Mouse (Mus musculus): Measurements from ENCODE around the gene Gm13030.

The Gm13030 gene

DNA sequence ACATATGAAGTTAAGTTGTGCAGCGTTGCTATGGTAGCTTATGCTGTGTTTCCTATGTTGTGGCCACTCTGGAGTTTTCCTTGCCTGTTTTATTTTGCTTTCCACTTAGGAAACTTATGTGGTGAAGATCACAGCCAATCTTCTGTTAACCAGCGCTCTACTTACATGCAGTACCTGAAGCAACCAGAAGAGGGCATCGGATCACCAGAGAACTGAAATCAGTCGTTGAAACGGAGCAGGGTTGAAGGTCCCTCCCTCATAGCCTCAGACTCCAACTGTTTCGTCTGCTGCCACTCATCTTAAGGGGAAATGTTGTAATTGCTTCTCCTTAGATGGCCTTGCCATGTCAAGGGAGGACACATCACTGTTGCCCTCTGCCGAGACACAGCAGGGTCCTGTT lies 7.4 kb downstream of the Gm13030 start:
- peak; percentile 79 for DNase-seq (ENCODE audit: low read depth, low spot score)

DNA sequence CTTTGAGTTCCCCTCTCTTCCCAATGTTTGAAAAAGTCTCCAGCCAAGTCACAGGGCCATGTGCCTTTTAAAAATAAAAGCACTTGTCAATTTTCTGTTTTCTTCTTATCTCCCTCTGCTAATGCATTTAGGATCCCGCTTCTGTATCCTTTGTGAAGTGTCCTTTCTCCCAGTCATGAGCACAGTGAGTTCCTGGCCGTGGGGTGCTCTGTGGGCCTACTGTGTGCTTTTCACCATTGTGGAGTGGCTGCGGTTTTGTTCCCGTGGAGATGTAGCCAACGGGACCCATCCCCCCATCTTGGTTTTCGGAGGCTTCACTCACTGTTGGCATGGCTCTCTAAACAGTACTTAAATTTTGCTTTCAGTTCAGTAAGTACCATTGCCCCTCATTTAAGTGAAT lies 7.8 kb downstream of the Gm13030 start:
- no peak for DNase-seq (ENCODE audit: low read depth, low spot score)

DNA sequence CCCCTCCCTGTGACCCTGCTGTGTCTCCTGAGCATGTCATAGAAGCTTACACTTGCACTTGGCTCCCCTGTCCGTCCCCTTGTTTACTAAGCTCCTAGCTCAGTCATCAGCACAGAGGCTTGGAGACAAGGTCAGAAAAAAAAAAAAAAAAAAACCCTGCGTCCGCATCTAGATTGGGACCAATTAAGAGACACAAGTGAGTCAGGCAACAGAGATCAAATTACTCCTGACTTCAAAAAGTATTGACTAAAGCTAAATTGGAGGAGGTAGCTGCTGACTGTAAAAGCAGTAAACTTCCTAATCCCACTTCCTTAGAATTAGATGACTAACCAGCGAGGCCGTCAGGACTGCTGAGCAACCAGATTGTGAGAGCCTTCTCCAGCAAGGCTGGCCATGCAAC lies 8.7 kb downstream of the Gm13030 start:
- DNase-seq (ENCODE audit: low read depth, low spot score) = no peak

DNA sequence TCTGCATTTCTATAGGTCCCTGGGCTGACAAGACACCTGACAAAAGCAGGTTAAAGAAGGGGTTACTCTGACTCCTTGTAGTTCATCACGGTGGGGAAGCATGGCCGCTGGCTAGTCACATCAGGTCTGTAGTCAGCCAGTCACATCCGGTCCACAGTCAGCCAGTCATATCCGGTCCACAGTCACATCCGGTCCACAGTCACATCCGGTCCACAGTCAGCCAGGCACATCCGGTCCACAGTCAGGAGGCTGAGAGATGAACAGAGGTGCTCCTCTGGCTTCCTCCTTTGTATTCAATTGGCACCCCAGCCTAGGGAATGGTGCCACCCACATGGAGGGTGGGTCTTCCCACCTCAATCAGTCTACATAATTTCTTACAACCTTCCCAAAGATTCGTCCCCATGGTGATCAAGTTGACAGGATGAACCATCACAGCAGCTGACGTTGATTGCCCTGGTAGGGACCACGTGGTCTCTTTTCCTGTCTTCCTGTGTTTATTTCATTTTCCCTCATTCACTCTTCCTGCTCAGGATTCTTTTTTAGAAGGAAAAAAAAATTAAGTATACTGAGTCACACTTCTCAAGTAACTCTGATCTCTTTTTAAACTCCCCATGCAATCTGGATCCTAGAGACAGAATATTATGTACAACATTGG lies 10.3 kb downstream of the Gm13030 start, which contains the start of gene Pla2g5:
Pla2g5 (minus strand) TSS at position 139 of the 655 bp plus-strand sequence.
- DNase-seq (ENCODE audit: low read depth, low spot score) = peak; percentile 41

DNA sequence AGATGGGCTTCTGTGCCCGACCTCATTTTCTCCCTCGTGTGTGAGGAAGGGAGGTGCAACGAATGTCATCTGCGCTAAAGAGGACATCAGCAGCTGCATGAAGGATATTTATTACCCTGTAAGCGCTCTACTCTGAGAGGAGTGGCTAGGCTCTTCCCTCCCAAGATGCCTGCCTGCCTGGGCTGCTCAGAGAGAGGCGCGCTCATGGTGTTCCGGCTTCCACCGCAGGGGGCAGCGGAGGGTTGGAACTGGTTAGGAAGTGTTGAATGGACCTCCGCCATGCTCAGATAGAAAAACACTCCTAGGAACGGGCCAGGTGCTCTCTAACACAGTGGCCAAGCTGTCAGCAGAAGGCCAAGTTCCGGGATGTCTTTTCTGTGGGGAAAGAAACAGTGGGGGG lies 14.0 kb downstream of the Gm13030 start:
- no peak for DNase-seq (ENCODE audit: low read depth, low spot score)

DNA sequence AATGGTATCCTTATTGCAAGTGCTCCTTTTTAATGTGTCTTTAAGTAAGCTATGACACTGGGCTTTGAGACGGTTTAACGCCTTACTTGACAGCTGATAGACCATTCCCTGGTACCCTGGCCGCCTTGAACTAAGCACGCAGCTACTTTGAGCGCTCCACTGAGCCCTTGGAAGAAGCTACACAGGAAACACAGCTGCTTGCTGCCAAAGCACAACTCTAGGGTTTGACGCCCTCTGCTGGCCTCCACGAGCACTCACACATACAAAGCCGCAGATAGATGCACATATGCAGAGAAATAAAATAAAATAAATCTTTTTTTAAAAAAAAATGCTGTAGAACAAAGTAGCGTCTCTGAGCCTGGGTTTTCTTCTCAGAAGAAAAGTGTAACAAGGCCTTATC lies 14.5 kb downstream of the Gm13030 start:
- DNase-seq (ENCODE audit: low read depth, low spot score) = peak; percentile 18

DNA sequence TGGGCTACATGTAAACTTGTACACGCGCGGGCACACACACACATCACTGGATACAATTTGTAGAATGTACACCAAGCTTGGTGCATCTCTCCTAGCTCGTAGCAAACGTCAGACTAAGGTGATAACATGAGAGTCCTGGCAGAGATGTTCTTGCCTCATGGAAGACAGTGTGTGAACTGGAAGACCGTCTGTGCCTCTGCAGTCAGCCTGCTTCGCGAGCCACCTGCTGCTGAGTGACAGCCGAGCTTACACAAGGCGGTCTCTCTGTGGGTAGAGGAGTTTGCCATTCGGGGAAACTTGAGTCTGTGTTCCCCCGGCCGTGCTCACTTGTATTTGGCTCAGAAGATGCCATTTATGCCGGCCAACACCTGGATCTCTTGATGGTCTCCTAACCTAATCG lies 15.3 kb downstream of the Gm13030 start:
- no peak for DNase-seq (ENCODE audit: low read depth, low spot score)

DNA sequence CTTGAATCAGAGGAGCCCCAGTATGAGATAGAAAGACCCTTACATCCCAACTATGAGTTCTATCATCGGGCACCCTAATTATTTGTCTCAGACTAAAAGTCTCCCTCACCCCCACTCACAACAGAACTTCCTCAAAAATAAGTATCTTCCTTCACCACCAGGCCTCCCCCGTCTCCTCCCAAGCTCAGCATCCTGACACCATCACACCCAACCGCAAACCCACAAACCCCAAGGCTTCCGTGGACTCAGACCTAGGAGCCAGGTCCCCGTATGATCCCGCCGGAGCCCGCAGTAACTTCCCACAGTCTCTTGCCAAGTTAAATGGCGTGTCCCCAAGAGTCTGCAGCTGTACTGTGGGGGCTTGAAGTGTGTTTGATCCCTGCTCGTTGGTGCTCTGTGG lies 16.2 kb downstream of the Gm13030 start:
- DNase-seq (ENCODE audit: low read depth, low spot score) = no peak

DNA sequence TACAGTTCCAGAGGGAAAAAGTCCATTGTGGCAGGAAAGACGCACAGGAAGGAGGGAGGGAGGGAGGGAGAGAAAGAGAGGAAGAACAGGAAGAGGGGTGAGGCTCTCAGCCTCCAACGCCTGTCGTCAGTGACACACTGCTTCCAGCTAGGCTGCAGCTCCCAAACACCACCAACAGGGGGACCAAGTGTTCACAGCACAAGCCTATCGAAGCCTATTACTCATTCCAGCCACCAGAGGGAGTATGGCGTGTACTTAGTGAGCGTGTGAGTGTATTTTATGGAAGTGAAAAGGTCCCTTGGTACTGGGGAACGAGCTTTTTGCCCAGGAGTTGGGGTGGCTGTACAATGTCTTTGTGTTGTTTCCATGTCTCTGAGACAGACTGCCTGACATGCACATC lies 17.3 kb downstream of the Gm13030 start:
- peak; percentile 88 for DNase-seq (ENCODE audit: low read depth, low spot score)

DNA sequence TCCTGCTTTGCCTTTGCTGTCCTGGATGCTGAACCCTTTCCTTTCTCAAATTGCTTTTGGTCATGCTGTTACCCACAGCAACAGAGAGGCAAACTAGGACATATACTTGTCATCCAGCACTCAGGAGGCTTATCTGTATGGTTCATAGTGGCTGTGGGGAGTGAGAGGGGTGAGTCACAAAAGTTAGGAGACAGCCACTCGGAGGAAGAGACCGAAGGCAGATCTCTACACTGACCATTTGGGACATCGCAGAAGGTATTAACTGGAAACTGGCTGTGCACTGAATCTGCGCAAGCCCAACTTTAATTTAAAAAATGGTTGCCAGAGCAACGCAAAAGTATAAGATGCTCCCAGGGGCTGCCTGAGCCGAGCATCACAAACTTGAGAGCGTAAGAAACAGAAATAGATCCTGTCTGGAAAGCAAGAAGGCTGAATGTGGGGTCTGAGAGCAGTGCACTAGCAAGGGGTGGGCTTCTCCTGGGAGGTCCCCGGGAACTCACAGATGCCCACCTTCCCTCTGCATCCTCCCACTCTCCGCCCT lies 18.6 kb downstream of the Gm13030 start:
- DNase-seq (ENCODE audit: low read depth, low spot score) = no peak

DNA sequence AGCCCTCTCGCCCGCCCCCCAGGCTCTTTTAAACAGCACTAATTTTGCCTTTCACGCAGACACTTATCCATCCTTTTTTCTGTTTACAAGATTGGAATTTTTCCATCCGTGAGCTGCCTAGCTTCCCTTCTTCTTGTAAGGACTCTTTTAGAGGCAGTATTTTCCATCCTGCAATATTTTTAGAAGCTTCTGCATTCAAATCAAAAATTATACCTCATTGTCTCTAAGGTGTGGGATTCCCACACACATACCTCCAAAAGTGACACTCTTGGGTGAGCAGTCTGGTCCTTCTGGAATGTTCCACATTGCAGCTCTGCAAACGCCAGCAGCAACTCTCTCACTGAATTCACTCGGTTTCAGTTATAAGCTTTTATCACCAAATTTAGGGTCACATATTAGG lies 20.8 kb downstream of the Gm13030 start:
- no peak for DNase-seq (ENCODE audit: low read depth, low spot score)

DNA sequence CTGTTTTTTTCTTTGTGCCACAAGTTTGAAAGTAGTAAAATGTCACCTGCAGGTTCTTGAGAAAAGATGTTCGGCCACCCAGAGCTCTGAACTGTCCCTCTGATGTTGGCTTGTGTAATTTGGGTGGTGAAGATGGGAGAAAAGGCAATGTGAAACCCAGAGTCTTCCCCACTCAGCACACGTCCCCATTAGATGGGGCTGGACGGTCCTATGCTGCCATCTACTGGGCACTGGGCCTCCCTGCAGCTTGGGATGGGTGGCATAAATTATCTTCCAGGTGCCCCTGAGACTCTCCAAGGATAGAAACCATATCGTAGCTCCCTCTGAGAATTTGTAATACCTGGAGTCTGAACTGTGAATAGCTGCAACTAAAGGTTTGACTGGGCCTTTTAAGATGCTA lies 22.3 kb downstream of the Gm13030 start:
- DNase-seq (ENCODE audit: low read depth, low spot score) = peak; percentile 58

DNA sequence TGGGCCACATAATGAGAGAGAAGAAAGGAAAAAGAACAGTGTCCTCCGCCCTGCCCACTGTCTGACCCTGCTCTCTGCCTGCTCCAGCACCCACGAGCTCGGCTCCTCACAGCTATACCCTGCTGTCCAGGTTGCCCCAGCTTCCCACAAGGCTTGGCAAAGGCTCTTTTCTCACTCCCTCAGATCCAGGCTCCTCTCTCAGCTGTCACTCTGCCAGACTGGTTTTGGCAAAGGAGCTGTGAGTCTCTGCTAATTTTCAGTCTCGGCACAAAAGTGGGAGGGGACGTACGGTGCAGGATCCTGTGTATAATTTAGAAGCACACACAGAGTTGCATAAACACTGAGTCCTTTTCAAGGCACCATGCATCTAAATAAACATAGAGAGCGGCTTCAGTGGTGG lies 32.4 kb downstream of the Gm13030 start:
- DNase-seq (ENCODE audit: low read depth, low spot score) = no peak

DNA sequence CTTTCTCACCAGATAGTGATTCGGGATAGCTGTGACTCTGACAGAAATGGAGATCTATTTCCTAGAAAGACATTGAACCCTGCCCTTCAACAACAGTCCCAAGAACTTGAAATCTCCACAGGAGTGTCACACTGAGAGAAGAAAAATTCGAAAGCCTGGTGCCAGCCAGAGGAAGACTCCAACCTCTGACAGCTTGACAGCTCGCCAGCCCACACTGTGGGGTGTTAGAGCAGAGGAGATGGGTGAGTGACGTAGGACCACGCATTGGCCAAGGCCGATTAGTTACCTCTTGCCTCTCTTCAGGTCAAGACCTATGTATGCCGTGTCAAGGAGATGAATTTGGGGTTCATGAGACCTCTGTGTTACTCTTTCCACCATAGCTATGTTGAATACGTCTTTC lies 33.0 kb downstream of the Gm13030 start:
- DNase-seq (ENCODE audit: low read depth, low spot score) = no peak

DNA sequence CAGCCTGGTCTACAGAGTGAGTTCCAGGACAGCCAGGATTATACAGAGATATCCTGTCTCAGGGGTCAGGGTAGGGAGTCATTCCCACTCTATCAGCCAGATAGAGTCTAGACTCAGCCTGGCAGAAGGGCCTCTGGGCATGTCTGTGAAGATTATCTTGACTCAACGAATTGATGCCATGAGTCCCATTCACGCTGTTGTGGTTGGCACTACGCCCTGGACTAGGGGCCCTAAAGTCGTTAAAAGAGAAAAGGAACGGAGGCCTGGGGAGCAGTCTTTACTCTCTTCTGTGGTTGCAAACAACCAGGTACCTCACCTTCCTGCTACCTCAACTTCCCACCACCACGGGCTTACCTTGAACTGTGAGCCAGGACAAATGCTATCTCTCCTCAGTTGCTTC lies 34.0 kb downstream of the Gm13030 start:
- DNase-seq (ENCODE audit: low read depth, low spot score) = no peak

DNA sequence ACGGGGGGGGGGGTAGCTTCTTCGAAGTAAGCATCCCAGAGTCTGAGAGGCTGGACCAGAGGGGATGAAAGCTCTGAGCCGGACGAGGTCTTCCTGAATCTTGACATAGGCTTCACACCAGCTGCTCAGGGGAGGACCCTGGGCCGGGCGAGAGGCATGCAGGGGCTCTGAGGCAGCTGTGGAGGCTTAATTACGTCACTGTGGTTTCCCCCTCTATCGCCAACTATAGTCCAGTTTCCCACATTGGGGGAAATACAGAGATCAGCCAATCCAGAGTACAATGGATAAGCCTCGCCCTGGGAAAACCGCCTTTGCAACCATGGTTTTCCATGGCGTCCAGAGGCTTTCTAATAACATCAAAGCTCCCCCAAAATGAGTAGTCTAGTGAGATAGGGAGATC lies 46.6 kb downstream of the Gm13030 start:
- no peak for DNase-seq (ENCODE audit: low read depth, low spot score)

DNA sequence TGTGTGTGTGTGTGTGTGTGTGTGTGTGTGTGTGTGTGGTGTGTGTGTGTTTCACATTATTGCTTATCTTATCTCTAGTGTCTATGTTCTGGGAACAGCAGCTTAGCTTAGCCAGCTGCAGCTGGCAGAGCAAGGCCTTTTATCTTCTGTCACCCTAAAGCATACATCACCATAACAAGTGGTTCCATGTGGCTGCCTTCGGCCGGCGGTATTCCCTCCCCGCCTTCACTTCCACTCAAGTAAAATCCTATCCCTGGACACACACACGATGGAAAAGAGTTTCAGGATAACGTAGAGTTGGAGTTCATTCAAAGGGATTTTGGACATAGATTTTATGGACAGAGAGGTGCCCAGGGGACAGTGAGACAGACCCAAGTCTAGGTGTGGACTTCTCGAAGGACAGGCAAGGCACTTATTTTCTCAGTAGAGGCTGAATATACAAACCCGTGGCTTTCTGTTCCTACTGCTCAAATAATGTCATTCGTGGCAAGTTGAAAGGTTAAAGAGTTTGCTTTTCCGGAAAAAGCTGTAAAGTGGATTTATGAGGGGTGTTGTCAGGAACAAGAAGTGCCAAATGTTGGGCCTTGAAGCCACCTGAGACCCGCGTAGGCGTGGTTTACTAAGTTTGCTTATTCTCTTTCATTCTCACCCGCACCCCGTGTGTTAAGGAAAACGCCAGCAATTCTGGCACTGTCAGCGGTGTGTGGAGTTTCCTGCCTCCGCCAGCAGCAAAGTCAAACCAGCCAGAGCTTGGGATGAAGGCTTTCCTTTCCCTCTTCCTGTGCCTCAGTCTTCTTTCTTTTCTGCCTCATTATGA lies 47.8 kb downstream of the Gm13030 start:
- no peak for DNase-seq (ENCODE audit: low read depth, low spot score)

DNA sequence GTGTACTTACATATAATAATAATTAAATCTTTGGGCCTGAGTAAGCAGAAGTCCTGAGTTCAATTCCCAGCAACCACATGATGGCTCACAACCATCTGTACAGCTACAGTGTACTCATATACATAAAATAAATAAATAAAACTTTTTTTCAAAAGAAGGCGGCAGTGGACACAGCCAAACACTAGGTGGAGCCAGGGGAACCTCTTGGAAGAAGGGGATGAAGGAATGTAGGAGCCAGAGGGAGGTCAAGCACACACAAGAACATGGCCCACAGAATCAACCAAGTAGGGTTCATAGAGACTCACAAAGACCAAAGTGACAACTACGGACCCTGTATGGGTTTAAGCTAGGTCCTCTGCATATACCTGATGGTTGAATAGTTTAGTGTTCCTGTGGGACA lies 49.1 kb downstream of the Gm13030 start:
- DNase-seq (ENCODE audit: low read depth, low spot score) = no peak

DNA sequence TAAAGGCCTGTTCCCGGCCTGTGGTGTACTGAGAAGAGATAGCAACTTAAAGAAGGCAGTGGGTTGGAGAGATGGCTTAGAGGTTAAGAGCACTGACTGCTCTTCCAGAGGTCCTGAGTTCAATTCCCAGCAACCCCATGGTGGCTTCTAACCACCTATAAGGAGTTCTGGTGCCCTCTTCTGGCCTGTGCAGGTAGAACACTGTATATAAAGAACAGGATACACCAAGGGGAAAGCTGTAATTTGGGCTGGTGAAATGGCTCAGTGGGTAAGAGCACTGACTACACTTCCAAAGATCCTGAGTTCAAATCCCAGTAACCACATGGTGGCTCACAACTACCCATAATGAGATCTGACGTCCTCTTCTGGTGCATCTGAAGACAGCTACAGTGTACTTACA lies 49.6 kb downstream of the Gm13030 start:
- DNase-seq (ENCODE audit: low read depth, low spot score) = peak; percentile 18

DNA sequence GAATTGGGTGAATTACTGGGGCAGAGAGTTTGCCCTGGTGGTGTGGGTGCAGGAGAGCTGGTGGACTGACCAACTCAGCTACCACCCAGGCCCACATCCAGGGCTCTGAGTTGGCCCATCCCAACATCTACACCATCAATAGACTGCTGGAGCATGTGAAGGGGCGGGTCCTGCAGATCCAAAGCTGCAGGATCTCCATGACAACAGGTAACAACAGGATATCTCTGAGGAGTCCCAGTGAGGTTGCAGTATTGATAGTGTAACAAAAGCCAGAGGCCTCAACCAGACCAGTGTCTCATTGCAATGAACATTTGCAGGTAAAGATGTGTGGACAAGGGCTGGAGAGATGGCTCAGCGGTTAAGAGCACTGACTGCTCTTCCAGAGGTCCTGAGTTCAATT lies 52.7 kb downstream of the Gm13030 start:
- no peak for DNase-seq (ENCODE audit: low read depth, low spot score)
